Mouse (Mus musculus) right cerebral cortex, postnatal 10 days (tissue): ENCODE measurements around the gene 2510039O18Rik.

Experiments used
- DNase-seq, 2 experiments: peaks; one replicate each; pipeline ENCODE4 v3.0.0; 2021; ENCODE audit warnings: low spot score in 2 of 2

The 2510039O18Rik gene

DNA sequence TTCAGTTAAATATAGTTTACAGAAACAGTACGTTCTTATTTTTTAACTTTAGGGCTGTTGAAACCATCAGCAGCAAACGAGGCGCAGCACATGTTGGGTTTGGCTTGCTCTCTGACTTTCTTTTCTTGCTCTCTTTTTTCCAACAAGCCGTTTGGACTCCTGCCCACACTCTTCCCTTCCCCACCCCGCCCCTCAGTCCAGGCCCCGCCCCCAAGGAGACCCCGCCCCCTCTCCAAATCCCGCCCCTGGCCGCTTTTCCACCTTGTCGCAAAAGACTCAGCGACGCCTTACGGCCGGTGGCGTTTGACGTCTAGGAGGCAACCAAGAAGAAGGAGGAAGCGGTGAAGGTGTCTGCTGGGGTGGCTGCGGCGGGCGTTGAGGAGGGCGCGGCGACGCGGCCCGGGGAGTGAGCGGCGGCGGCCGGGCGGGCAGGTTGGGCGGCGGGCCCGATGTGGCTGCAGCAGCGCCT is at the start of gene 2510039O18Rik:
Gene 2510039O18Rik, plus strand, starts transcription at position 320 of the 469 bp plus-strand sequence.
- peak; percentile 91 to 94 for DNase-seq

DNA sequence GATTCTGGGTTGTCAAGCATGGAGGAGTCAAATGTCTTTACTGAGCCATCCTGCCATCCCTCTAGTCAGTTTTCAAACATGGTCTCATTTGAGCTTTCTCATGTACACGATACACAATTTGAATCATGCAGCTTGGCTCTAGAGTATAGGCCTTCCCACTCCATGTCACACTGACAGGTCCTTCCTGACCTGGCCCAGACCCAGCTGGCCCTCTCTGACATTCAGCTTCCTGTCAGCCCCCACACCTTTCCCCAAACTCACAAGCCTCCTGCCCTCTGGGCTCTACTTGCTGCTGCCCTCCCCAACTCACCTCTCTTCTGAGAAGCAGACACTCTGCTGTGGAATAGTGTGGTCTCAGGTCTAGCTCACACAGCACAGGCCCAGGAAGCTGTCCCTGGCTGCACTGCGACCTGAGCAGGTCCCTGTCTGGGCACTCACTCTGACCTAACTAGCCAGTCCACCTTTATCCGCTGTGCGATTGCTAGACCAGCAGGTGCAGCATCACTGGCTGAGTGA is 44.8 kb upstream of the 2510039O18Rik start:
- no peak for DNase-seq

DNA sequence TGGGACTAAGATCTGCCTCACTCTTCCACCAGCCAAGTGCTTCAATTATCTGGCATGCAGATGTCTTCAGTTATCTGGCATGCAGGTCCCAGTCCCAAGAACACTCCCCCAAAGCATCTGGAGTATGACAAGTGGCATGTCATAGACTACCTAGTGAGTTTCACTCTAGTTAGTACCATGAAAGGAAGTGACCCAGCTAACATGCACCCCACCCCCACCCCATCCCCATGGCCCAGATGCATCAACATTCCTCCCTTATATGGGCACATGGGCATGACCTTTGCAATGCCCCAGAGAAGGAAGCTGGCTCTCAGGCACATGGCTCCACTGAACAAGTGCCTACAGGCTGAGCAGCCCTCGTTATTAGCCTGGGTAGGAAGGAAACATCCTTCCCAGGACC is 44.3 kb upstream of the 2510039O18Rik start:
- no peak for DNase-seq

DNA sequence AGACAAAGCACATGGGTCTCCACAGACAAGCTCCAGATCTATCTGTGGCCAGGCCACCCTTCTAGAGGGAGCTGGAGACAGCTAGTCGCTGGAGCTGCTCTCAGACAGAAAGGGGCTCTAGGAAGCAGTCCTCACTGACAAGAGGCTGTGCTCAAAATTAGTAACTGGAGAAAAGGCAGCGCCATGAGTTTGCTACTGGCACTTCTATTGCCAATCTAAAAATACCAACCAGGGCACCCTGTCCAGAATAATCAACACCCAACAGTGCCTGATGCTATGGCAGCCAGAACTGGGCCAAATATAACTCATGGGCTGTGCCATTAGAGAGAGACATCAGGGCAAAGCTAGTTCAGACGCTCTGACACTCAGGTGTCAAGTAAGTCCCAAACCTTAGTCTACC is 43.3 kb upstream of the 2510039O18Rik start:
- DNase-seq = no peak

DNA sequence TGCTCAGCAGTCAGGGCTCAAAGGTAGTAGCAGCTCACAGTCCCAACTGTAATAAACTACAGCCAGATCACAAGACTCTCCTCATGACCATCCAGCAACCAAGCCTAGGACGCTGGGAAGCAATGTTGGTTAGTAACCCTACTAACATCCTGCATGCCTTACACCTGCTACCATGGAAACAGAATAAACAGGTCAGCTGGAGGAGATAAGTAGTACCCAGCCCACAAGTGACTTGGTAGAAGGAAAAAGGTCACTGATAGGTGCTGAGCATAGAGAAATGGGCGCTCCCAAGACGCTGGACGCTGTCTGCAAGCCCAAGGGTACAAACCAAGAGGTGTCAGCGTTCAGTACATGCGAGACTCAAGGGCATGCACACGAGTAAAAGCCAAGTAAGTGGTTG is 40.2 kb upstream of the 2510039O18Rik start:
- no peak for DNase-seq

DNA sequence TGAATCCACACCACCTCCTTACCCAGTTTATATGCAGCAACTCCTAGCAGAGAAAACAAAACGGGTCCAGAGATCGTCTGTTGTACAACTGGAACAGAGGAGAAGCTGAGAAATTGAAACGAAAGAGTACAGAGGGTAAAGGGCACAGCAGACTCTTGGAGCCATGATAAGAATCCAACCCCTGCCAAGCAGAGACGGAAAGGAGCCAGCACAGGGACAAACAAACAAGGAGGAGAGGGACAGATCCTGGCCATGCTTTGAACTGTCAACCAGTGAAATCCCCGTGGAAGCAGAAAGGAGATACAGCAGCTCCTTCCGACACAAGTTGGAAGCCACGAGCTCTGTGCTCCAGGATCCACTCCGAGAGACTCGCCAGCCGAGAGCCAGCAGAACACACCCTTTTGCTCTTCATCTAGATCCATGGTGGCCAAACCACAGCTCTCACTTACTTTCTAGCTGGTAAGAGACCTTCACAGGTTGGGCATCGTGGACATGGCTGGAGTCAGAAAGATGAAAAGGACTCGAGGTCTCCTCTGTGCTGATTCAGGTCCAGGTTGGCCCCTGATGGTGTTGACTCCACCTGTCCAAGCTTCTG is 37.7 kb upstream of the 2510039O18Rik start:
- DNase-seq = no peak

DNA sequence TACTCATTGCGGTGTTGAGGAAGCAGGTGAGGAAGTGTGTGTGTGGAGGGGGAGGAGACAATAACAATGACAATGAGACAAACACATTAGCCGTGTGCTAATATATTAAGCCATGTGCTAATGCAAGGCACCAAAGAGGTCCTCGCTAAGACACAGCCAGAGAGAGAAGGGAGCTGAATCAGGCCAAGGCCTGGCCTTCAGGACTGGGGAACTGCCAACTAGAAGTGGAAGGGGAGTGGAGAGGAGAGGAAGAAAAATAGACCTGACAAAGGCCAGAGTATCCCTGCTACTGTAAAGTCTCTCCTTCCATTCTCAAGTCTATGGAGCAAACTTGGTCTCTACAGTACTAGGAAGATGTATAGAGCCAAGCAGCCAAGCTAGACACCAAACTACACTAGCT is 37.1 kb upstream of the 2510039O18Rik start:
- no peak for DNase-seq

DNA sequence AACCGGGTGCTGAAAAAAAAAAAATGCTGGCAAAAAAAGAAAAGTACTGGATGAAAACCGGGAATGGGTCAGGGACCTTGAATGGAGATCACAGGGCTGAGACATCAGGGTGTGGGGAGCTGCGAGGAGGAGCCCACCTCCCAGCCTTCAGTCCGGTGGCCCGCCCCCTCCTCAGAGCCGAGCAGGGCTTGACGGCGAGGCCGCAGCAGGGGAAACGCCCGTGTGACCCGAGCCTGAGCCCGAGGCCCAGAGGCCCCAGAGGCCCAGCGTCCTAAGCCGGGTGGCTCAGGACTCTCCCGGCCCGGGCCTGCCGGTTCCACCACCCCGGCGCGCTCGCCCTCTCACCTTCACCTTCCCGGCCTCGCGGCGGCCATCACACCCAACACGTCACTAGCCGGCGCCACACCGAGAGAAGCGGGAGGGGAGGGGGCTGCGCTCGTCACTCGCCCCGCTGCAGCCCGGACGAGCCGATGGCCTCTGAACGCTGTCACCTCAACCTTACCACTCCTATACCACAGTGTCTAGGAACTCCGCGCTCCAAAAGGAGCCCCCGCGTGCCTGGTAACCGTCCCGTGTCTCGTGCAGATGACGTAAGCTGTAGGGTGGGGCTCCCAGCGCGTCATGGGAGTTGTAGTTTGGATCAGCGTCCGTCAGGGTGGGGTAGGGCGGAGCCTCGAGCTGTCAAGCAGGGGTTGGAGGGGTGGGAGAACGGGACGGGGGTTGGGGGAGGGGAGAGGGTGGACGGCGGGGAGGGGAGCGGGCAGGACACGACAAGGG is 36.2 kb upstream of the 2510039O18Rik start, which contains the start of gene Mfn2:
Gene Mfn2, minus strand, starts transcription at position 392 of the 777 bp plus-strand sequence.
- DNase-seq = peak; percentile 94 to 95

DNA sequence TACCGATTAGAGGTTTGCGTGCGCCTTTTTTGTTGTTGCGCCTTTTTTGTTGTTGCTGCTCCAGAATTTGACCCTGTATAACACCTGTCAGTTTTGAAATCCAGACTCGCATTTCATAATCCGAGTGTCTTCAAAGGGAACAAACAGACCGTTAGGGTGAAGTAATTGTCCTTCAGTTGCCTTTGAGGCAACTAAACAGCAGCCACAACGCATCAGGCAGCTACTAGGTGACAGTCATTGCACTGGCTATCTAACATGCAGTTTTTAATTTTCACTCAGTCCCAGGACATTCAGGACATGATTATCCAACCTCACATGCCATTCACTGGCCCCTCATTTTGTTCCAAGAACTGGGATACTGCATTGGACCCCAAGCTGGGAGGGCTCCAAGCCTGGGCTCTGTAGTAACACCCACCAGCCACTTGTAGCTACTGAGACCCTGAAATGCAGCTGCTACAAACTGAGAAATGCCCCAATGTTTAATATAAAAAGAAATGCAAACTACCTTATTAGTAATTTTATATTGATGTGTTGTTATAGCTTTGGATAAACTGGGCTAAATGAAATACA is 35.5 kb upstream of the 2510039O18Rik start:
- peak in 1 of 2 experiments; percentile 40 for DNase-seq

DNA sequence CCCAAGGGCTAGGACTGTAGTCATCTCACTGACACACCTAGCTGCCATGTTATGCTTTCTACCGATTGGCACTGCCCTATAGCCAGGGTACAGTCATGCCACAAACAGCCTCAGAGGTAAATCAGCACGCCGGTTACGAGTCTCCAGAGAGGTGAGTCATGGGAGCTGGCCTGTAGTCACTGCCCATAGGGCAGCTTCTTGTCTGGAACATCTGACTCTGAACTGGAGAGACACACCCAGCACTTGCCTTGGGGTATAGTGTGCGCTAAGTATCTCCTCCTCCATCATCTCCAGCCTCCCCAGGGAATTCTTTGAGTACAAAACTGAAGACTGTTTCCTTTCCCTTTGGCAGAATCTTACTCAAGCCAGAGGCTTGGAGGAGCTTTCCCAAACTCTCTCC is 34.5 kb upstream of the 2510039O18Rik start:
- DNase-seq = no peak

DNA sequence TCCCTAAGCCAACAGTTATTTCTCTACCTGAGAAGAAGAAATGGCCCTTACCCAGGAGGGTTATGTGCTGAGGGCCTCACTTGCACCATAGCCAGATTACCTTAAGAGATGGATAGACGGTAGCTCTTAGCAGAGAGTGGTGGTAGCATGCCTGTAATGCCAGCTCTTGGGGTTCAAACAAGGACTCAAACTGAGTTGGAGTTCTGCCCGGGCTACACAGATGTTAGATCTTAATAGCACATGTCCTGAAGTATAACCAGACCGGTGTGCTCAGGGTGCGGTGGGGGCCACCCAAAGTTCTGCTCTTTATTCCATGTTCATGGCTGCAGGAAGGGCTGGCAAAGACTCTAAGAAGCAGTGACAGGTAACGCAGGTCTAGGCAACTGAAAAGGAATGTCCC is 31.2 kb upstream of the 2510039O18Rik start:
- DNase-seq = no peak

DNA sequence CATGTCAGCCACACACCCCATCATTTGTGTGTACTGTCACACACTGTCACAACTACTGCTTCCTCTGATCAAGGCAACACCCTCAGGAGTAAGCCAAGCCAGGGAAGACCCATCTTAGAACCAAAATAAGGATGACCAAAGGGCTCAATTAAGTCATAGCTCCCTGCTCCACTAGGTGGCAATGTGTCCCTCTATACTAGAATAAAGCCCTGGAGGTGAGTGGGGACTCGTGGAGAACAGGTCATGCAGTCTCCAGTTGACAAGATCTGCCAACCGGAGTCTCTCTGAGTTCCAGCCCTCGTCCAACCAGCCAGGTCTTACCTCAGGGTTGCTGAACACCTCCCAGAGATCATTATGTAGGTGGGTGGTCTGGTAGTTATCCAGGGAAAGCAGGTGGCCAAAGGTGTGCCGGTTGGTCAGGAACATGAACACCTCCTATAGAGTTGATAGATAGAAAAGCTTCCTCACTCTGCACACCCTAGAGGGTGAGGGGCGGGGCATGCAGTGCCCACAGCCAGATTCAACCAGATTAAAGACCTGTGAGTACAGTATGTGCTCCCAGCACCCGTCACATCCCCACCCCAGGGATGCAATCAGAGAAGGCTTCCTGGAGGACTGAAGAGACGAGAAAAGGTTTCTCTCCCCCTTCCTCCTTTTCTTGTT is 22.1 kb upstream of the 2510039O18Rik start:
- DNase-seq = no peak

DNA sequence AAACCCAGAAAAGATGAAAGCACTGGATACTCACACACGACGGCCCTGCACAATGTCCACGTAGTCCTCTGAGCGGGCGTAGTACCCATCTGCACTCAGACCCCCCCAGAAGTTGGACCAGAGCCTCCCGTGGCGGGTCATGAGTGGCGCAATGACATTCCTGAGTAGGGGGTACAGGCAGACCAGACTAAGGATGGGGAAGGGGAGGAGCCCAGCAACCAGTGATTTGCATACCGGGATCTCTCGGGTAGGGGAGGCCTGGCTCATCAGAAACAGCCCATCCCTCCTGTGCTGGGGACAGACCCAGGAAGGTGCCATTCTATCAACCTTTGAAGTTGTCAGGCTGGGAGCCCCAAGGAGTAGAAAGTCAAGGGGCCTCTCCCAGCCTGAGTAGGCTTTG is 19.7 kb upstream of the 2510039O18Rik start:
- no peak for DNase-seq

DNA sequence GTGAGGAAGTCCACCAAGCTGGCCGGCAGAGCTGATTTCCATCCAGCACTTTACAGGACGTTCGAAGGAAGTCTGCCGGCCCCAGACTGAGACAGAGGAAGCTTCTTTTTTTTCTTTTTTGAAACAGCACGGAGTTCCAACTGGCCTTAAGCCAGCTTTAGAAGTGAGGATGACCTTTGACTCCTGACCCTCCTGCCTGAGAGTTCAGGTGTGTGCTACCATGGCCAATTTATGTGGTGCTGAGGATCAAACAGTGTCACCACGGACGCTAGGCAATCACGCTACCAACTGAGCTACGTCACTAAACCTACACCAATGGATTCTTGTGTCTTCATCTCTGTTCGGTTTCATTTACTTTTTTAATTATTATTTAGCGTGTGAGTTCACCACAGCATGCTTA is 18.4 kb upstream of the 2510039O18Rik start:
- no peak for DNase-seq

DNA sequence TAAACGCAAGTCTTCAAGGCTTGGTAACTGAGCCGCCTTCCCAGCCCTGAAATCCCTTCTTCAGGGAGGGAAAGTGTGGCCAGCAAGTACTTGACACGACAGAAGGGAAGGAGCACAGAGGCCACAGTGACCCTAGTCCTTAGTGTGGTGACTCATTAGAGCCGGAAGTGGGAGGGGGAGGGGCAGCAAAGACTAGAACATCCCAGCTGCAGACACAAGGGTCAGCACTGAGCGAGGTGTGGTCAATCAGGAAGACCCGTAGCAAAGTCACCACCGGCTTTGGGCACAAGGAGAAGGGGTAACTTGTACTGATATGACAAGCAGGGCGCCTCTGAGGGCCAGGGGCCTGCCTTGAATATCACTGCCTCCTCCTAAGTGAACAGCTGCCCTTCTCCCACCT is 13.0 kb upstream of the 2510039O18Rik start:
- no peak for DNase-seq

DNA sequence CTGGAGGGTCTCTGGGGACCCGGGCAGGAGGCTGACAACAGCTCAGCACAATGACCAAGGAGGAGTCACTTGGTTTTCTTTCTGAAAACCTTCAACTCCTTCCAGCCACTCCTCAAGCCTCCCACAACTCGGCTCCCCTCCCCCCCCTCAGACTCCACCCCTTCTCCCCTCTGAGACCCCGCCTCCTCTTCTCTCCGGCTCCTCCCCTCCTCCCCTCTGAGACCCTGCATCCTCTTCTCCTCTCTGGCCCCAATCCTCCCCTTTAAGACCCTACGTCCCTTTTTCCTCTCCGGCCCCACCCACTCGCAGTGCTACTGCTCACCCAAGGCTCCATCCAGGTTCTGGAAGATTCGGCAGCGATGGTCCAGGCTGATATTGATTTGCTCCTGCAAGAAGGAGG is 12.6 kb upstream of the 2510039O18Rik start:
- no peak for DNase-seq

DNA sequence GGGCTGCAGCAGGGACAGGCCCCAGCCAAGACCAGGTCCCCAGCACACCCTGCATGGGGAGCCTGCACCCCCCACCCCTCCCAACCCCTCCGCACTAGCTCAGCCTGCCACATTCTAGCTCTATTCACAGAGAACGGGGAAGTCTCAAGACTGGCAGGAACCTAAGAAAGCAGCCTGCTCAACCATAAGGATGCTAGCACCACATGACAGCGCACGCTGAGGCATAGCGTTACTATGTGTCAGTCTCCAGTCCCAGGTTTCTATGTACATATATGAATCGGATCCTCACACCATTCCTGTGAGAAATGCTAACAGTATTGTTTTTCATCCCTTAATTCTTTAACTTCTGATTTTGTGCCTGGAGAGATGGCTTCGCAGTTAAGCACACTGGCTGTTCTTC is 12.2 kb upstream of the 2510039O18Rik start:
- DNase-seq = no peak

DNA sequence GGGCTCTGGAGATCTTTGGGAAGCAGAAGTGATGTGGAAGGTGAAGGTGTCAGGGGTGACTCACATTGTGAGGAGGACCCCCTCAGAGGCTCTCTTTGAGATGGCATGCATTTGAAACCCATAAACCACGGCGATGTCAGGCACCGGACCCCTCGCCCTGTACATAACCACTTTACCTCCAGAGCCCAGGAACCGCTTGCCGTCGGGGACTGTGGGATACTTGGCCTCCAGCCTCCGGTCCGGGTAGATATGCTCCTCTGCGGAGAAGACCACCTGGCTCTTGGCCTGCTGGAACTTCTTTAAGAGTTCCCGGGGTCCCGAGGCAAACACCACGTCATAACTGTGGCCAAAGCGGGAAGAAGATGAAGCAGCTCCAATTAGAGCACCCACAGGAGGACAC is 9.7 kb upstream of the 2510039O18Rik start:
- DNase-seq = no peak

DNA sequence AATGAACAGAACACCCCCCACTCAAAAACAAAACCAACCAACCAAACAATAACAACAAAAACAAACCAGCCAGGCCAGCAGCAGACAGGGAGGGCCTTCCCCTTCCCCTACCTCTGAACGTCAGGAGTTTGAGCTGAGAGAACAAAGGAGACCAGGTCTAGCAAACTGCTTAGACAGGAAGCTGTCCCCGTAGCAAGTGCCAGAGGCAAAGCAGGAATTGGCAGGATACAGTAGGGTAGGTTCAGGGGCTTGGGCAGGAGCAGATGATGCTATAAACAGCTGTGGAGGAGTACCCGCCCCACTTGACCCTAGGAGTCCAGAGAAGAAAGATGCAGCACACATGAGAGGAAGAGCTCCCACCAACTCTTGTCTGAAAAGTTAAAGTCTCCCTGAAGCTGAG is 6.6 kb upstream of the 2510039O18Rik start:
- no peak for DNase-seq

DNA sequence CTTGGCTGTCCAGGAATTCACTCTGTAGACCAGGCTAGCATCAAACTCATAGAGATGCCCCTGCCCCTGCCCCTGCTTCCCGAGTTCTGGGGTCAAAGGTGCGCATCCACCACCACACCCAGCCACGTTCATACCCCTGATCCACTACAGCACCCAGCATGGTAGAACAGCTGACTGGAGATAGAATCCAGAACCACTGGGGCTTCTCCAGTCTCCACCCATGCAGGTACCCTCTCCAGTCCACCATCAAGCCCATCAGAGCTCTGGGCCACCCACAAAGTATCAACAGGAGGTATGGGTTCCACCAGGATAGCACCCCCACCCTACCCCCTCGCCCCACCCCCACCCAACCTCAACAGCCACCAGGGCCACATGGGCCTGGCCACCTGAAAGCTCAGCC is 6.1 kb upstream of the 2510039O18Rik start:
- no peak for DNase-seq

DNA sequence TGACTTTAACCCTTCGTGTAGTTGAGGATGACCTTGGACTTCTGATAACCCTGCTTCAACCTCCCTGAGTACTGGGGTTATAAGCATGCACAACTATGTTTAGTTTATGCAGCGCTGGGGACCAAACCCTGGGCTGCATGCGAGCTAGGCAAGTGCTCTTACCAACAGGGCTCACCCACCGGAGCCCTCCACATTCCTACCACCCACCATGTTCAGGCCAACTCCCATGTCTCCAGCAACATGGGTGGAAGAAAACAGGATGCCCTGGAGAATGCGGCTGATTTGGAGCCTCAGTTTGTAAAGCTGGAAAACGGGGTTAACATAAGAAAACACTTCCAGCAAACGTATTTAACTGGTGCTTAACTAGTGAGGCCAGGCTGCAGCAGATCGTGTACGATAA is 4.8 kb upstream of the 2510039O18Rik start:
- DNase-seq = no peak

DNA sequence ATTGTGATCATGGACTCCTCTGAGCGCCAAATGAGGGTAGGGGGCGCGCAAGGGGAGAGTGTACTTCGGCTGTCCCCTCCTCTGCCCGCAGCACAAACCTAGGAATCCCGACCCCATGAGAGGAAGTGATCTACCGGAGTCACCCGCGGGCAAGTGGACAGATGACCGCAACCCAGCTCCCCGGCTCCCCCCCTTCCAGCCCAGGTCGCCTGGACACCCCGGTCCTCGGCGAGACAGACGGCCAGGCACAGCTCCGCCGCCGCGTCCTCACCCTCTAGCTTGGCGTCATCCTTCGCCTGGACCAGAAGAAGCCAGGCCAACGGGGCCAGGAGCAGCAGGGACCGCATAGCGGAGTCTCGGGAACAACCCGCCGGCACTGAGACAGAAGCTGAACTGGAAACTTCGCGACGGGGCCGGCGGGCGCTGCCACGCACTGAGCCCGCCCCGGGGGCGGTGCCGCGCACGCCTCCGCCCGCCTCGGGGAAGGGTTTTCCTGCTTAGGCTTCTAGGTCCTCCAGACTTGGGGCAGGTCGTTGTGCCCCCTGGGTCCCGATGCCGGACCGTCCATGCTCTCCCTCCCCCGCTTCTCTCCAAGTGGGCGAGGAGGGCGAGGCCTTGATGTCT is 4.3 kb upstream of the 2510039O18Rik start, which contains the start of gene Plod1:
Gene Plod1, minus strand, starts transcription at position 437 of the 624 bp plus-strand sequence.
- peak; percentile 82 to 86 for DNase-seq
